Mouse (Mus musculus) adrenal gland, postnatal 36 days (tissue): Measurements from ENCODE around the gene Gnai3. TPM values are rescaled to one million over a fixed set of nuclear protein-coding genes. Genes with fewer than 3 reads are reported as not detected.
A peak's percentile ranks its signal among the peaks of the same experiment; 100 is the strongest.

Experiments used
- DNase-seq, 2 experiments: peaks; one replicate each; pipeline ENCODE4 v3.0.0; 2021; ENCODE audit warnings: mixed read lengths in 1 of 2
- long read RNA-seq, 2 experiments: library from polyadenylated mRNA; stranded (forward); transcript quantifications; one replicate each; pipeline ENCODE4 v2.0.0; 2021; ENCODE audit warnings: borderline sequencing depth in 2 of 2
- total RNA-seq, 2 experiments: library from RNA; stranded (reverse); gene quantifications; 2 replicates each; pipeline ENCODE4 v1.2.3; 2021

Gene Gnai3
- total RNA-seq: 100 to 1,000 TPM; 159 to 181 TPM
- long read RNA-seq, experiment 1, transcript Gnai3-201 (9 exons, 3,262 nt): major isoform, 156 of 169 reads
- long read RNA-seq, experiment 1, partial matches to known transcripts: 1 of 169 reads
- long read RNA-seq, experiment 1, other reads (novel, unspliced or antisense): 12 of 169 reads
- long read RNA-seq, experiment 2, transcript Gnai3-201 (9 exons, 3,262 nt): major isoform, 43 of 51 reads
- long read RNA-seq, experiment 2, partial matches to known transcripts: 6 of 51 reads
- long read RNA-seq, experiment 2, other reads (novel, unspliced or antisense): 2 of 51 reads

- peak; percentile 94 for DNase-seq
Observed at GRCm38 (mm10) chr3:108145534-108146445, at the start of gene Gnai3. Gnai3 (minus strand) TSS chr3:108146146.

- DNase-seq: no peak
Observed at GRCm38 (mm10) chr3:108195287-108195686, 49.3 kb upstream of the Gnai3 start.

GRCm38 (mm10) chr3:108193686-108194085 is 47.7 kb upstream of the Gnai3 start:
- no peak for DNase-seq

GRCm38 (mm10) chr3:108189897-108190296 is 44.0 kb upstream of the Gnai3 start:
- no peak for DNase-seq

DNA sequence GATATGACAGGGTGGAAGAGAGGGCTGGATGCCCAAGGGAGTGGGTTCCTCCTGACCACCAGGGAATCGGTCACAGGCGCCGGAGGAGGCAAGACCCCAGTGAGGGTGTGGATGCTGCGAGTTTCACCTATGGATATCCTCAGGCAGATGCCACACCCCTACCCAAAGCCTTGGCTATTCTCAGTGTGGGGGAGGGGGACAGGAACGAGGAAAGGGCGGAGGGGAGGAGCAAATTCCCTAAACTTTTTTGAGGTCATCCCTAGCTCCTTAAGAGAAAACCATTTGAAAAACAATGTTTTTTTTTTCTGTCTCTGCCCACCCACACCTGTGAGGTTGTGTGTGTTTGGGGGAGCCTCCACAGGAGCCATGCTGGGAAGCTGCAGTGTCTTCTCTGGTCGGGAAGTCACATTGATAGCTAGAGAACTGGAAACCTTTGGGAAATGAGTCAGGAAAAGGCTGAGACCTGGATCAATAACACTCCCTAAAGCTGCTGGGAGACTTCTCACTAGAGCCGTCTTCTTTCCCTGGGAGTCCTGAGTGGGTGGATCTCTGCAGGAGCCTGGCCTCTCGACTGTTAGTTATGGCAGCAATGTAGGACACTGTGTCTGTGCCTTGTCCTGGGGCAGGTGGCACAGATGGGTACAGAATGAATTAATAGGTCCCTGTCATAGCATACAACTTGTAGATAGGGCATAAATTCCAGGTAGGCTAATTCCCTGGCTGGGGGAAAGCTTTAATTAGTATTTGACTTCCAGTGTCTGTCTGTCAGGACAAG is 43.0 kb upstream of the Gnai3 start:
- no peak for DNase-seq

DNA sequence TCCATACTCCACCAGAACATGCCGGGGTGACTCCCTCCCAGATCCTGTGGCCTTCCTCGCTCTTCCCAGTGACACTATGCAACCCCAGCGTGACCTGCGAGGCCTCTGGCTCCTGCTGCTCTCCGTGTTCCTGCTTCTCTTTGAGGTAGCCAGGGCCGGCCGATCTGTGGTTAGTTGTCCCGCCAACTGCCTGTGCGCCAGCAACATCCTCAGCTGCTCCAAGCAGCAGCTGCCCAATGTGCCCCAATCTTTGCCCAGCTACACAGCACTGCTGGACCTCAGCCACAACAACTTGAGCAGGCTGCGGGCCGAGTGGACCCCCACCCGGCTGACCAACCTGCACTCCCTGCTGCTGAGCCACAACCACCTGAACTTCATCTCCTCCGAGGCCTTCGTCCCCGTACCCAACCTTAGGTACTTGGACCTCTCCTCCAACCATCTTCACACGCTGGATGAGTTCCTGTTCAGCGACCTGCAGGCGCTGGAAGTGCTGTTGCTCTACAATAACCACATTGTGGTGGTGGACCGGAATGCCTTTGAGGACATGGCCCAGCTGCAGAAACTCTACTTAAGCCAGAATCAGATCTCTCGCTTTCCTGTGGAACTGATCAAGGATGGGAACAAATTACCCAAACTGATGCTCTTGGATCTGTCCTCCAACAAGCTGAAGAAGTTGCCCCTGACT is 41.3 kb upstream of the Gnai3 start:
- DNase-seq: peak in 1 of 2 experiments; percentile 28

- DNase-seq: peak; percentile 70 to 85
Observed at GRCm38 (mm10) chr3:108186098-108187047, 40.4 kb upstream of the Gnai3 start, which contains the start of gene Amigo1. Amigo1 (plus strand) TSS chr3:108186335.

- no peak for DNase-seq
Observed at GRCm38 (mm10) chr3:108185460-108186097, 39.6 kb upstream of the Gnai3 start.

- no peak for DNase-seq
Observed at GRCm38 (mm10) chr3:108184742-108185141, 38.8 kb upstream of the Gnai3 start.

- DNase-seq: no peak
Observed at GRCm38 (mm10) chr3:108180514-108180913, 34.6 kb upstream of the Gnai3 start.

GRCm38 (mm10) chr3:108178756-108179715 is 33.1 kb upstream of the Gnai3 start:
- no peak for DNase-seq

GRCm38 (mm10) chr3:108174672-108175531 is 29.0 kb upstream of the Gnai3 start:
- peak; percentile 70 to 71 for DNase-seq

- no peak for DNase-seq
Observed at GRCm38 (mm10) chr3:108169199-108169598, 23.3 kb upstream of the Gnai3 start.

DNA sequence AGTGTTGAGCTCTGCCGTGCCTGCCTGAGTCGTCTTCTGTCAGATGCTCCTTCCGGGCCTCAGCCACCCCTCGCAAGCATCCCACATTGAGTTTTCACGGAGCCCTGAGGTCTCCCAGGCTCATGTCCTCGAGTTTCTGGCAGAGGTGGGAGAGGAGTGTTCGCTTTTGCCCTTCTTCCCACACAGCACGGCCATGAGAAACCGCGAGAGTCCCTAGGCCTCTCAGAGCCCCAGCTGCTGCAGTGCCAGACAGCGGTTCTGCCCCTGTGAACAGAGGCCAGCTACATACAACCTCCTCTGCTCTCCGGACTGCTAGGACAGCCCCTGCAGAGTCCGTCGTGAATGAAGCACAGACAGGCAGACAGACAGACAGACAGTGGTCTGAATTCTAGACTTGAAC is 21.6 kb upstream of the Gnai3 start:
- DNase-seq: no peak

DNA sequence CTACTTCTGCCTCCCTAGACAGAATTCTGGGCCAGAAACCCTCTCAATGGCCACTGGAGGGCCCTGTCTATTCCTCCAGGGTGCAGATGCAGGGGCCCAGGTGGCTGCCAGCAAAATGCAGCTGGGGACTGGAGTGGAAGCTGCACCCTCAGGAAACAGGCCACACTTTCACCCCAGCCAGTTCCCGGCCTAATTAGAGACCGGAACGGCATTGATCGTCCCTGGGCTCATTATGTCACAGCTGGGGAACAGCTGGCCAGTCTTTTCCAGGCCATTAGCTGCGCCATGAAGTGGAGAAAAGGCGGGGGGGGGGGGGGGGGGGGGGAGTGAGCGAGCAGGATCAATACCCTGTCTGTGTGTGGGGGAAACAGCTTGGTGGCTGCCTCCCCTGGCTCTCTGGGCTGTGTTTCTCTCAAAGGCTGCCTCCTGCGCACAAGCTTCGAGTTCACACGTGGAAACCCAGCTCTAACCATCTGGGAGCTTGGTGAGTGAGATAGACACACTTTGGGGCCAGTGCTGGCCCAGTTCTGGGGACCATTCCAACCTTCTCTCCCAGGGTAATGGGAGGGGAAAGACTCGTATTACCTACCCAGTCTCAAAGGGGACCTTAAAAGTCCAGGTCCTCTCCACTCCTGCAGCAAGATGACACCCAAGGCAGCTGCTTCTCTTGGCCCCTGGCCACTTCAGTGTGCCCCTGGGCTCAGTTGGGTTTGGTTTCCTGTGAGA is 20.7 kb upstream of the Gnai3 start:
- peak; percentile 24 to 51 for DNase-seq

- no peak for DNase-seq
Observed at GRCm38 (mm10) chr3:108165532-108166315, 19.8 kb upstream of the Gnai3 start.
